Mouse (Mus musculus) hindbrain, embryonic 13.5 days (tissue): ENCODE results near the gene Shc3. TPM values are rescaled to one million over a fixed set of nuclear protein-coding genes. Genes with fewer than 3 reads are reported as not detected.

ENCODE experiments used
- ATAC-seq: fragments of 200-750 bp; cut with Nextera tagmentation; 2 replicates; pipeline ENCODE4 v1.8.0; 2017; ENCODE audit warnings: moderate TSS enrichment; ENCODE audit not compliant: low FRiP score
- H3K27ac ChIP-seq: fragments of 300-500 bp; sonication (generic); 2 replicates; pipeline ENCODE4 v1.5.1; 2015; ENCODE audit warnings: inconsistent platforms, mild to moderate bottlenecking, moderate library complexity
- H3K27me3 ChIP-seq: fragments of 300-500 bp; sonication (generic); 2 replicates; pipeline ENCODE4 v1.6.1; 2015; ENCODE audit warnings: mild to moderate bottlenecking, inconsistent platforms
- H3K36me3 ChIP-seq: fragments of 300-500 bp; sonication (generic); 2 replicates; pipeline ENCODE4 v1.6.1; 2015; ENCODE audit warnings: mild to moderate bottlenecking, inconsistent platforms
- H3K4me1 ChIP-seq: fragments of 300-500 bp; sonication (generic); replicated peaks from 2 replicates; pipeline ENCODE4 v1.6.1; 2015; ENCODE audit warnings: inconsistent platforms
- H3K4me2 ChIP-seq: fragments of 300-500 bp; sonication (generic); 2 replicates; pipeline ENCODE4 v1.6.1; 2015; ENCODE audit warnings: inconsistent platforms, mild to moderate bottlenecking, moderate library complexity
- H3K4me3 ChIP-seq: fragments of 300-500 bp; sonication (generic); 2 replicates; pipeline ENCODE4 v1.5.1; 2015; ENCODE audit warnings: mild to moderate bottlenecking, inconsistent platforms
- H3K9ac ChIP-seq: fragments of 300-500 bp; sonication (generic); 2 replicates; pipeline ENCODE4 v1.6.1; 2015; ENCODE audit warnings: mild to moderate bottlenecking, inconsistent platforms
- H3K9me3 ChIP-seq: fragments of 300-500 bp; sonication (generic); 2 replicates; pipeline ENCODE4 v1.6.1; 2016; ENCODE audit warnings: inconsistent platforms
- WGBS: fragments of 180-500 bp; shearing (Covaris S2); methylation state at CpG from one replicate; pipeline ENCODE4 v1.1.7; 2015; 5-methylcytosine and 5-hydroxymethylcytosine counted together
- polyA plus RNA-seq: library from polyadenylated mRNA; unstranded; fragments of >200 nt; fragmentation: Nextera tagmentation; extraction: Ambion mirVana; gene quantifications from 2 replicates; pipeline ENCODE4 v1.2.1, GENCODE M21; 2015

Shc3 gene
- polyA plus RNA-seq, 1 experiment from 2014 or later, result 4.2 TPM

DNA sequence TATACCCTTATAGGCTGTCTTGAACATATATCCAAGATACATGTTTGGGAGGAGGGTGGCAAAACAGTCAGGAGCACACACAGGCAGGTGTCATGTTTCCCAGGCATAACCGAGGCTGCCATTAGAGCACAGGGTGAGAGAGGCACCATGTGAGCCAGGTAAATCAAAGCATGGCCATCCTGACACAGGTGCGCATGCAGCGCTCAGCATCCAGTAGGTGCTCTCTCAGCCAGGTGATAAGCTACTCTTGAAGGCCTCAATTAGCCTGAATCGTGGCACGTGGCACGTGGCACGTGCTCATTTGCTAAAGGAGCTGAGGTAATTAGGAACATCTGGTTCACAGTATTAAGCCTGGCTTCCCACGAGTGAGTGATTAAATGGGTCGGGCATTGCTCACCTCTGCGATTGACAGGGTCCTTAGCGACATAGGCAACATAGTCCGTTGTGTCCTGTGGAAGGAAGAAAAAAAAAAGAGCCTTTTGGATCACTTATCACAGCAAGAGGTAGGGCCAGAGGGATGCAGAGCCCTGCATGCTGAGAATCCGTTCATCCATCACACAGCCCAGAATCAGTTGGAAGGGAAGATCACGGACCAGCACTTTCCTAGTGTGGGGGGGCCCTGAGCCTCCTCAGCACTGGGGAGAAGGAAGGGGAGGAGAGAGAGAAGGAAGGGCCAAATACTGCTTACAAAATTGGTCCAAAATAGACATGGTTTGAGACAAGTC is 102.9 kb downstream of the Shc3 start:
- H3K36me3 ChIP-seq, result no peaks in the 10 kb centered on the region
- peak; percentile 59 for ATAC-seq
- WGBS, result 65% methylated on average over 14 of the region's 14 CpGs

GRCm38 (mm10) chr13:51464294-51464693 is 104.9 kb downstream of the Shc3 start:
- H3K9ac ChIP-seq, result no peak overlapping the region
- 85% methylated on average over 4 of the region's 4 CpGs for WGBS
- H3K4me2 ChIP-seq, result no peak overlapping the region
- H3K4me3 ChIP-seq, result no peak overlapping the region
- H3K27ac ChIP-seq, result no peak overlapping the region
- H3K4me1 ChIP-seq, result 0 out of 2 replicates have a peak, but pooled peaks cover 5% of the 10 kb centered on the region
- no peaks in the 10 kb centered on the region for H3K27me3 ChIP-seq
- no peaks in the 10 kb centered on the region for H3K9me3 ChIP-seq
- peaks cover 7% of the 10 kb centered on the region; the same call in 1 of the 2 replicates for H3K36me3 ChIP-seq
- no peak for ATAC-seq

More for the DNA sequence above, 102.9 kb downstream of the Shc3 start:
- H3K27me3 ChIP-seq, result no peaks in the 10 kb centered on the region
- H3K9me3 ChIP-seq, result no peaks in the 10 kb centered on the region
- H3K4me3 ChIP-seq, result no peak overlapping the region
- H3K4me2 ChIP-seq, result no peak overlapping the region
- H3K27ac ChIP-seq, result no peak overlapping the region
- H3K9ac ChIP-seq, result no peak overlapping the region
- 0 out of 2 replicates have a peak, but pooled peaks cover 5% of the 10 kb centered on the region for H3K4me1 ChIP-seq

DNA sequence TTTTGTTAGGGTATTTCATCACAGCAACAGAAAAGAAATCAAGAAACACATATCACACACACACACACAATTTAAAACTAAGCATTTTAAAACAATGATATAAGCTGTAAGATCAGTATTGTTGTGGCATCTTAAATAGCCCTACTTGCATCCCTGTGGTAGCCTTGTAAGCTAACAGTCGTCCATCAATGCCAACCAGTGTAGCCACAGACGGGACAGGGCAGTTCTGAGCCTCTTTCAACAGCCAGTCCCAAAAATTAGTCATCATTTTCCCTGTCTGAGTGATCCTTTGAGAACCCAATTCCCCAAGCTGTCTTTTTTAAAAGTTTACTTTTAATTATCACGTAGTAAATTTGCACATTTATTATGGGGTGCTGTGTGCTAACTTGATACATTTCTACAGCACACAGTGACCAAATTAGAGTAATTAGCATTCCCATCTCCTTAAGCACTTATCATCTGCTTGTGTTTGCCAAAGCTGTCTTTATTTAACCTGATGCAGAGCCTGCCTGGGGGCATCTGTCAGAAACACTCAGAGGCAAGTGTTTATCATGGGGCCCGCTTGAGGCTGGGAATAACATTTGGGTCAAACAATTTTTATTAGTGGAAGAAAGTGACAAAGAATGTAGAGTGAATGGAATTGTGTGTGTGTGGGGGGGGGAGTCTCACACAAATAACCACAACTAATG is 112.9 kb downstream of the Shc3 start:
- no peak overlapping the region for H3K4me2 ChIP-seq
- 37% methylated on average over 4 of the region's 4 CpGs for WGBS

GRCm38 (mm10) chr13:51446550-51446949 is 122.7 kb downstream of the Shc3 start:
- no peak overlapping the region for H3K9ac ChIP-seq
- no peaks in the 10 kb centered on the region for H3K27me3 ChIP-seq
- ATAC-seq, result no peak
- H3K9me3 ChIP-seq, result no peaks in the 10 kb centered on the region
- no peaks in the 10 kb centered on the region for H3K4me1 ChIP-seq
- no peak overlapping the region for H3K27ac ChIP-seq
- no peak overlapping the region for H3K4me3 ChIP-seq
- H3K4me2 ChIP-seq, result no peak overlapping the region
- H3K36me3 ChIP-seq, result no peaks in the 10 kb centered on the region
- WGBS, result 81% methylated on average over 4 of the region's 4 CpGs

More for the DNA sequence above, 112.9 kb downstream of the Shc3 start:
- Histone ChIP-seq H3K9me3 (no peaks in the 10 kb centered on the region), H3K4me1 (peaks cover 3% of the 10 kb centered on the region; the same call in 1 of the 2 replicates), H3K36me3 (peaks cover 7% of the 10 kb centered on the region; the same call in 1 of the 2 replicates), H3K4me3 (no peak overlapping the region), H3K27ac (no peak overlapping the region), H3K9ac (no peak overlapping the region), H3K27me3 (no peaks in the 10 kb centered on the region)
- ATAC-seq, result no peak

DNA sequence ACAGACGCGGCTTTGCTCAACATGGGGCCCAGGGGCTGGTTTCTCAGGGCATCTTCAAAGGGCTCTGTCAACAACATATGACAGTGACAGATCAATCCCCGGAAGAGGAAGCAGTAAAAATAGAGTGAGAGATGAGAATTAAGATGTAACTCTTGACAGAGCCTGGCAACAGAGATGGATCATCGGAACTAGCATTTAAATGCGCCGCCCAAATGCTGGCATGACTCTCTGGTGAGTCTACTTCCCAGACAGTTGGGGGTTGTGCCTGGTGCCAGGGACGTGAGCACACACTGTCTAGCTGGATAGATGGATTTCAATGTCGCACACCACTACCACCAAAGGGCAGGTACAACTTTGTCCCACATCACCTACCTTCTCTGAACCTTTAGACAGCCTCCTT is 126.3 kb downstream of the Shc3 start:
- Histone ChIP-seq H3K36me3 (no peaks in the 10 kb centered on the region), H3K9ac (no peak overlapping the region), H3K4me1 (no peaks in the 10 kb centered on the region), H3K4me2 (no peak overlapping the region), H3K9me3 (no peaks in the 10 kb centered on the region), H3K27ac (no peak overlapping the region), H3K4me3 (no peak overlapping the region), H3K27me3 (no peaks in the 10 kb centered on the region)
- no peak for ATAC-seq
- WGBS, result 86% methylated on average over 8 of the region's 8 CpGs

DNA sequence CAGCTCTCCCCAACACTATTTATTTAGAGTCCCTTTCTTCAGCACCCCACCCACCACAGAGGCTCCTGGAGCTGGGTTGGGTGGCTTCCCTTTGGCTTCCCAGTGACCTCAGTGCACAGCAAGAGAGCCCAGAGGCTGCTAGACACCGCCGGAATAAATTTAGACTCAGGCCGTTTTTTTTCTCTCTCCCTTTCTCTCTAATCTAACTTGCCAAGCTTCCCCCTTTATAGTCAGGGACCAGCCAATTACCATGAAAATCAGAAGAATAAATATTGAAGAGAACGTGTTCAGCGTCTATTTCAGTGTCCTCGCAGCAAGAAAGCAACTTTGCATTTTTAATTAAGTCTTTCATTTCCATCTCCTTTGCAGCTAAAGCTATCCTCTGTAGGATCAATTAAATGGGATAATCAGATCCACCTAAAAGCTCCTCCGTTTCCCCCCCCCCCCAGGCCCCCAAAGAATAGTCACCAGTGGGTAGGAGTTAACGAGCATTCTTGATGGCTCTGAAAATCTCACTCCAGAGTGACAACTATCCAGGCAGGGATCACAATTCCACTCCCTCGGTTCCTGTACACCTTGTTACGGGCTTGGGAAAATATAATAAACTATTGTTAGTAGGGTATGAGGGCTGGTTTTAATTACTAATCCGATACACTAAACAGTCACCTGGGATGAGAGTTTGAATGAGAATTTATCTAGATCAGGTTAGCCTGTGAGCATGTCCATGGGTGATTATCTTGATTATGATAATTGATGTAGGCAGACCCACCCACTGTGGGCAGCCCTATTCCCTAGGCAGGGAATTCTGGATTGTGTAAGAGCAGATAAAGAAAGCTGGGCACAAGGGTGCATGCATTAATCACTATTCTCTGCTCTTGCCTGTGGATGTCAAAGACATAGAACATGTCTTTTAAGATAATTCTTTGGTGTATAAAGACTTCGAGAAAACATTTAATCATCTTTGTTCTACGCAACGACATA is 131.8 kb downstream of the Shc3 start:
- peak; percentile 43 for ATAC-seq
- H3K9me3 ChIP-seq, result no peaks in the 10 kb centered on the region
- no peaks in the 10 kb centered on the region for H3K36me3 ChIP-seq
- no peak overlapping the region for H3K4me3 ChIP-seq
- no peak overlapping the region for H3K4me2 ChIP-seq
- 59% methylated on average over 14 of the region's 14 CpGs for WGBS
- H3K4me1 ChIP-seq, result peaks cover 9% of the 10 kb centered on the region
- H3K9ac ChIP-seq, result no peak overlapping the region
- H3K27me3 ChIP-seq, result no peaks in the 10 kb centered on the region
- H3K27ac ChIP-seq, result no peak overlapping the region

DNA sequence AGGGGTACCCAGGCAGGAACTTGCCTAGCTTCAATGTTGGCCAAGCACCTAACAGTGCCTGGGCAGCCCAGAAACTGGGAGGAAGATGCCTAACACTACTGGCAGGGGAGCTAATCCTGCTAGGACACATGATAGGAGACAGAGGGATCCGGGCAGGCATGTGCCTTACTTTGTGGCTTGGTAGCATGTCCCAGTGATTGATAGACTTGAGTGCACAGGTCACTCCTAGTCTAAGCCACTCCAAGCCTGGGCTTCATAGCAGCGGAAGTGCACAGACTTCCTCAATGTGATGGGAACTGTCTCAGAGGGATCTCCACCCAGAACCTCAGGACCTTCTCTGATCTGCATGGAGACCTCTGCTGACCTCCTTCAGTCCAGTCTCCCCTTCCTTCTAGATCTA is 134.1 kb downstream of the Shc3 start:
- WGBS, result 72% methylated on average over 2 of the region's 2 CpGs
- ATAC-seq, result no peak
- Histone ChIP-seq H3K4me2 (no peak overlapping the region), H3K36me3 (no peaks in the 10 kb centered on the region), H3K27ac (no peak overlapping the region), H3K27me3 (no peaks in the 10 kb centered on the region), H3K4me1 (peaks cover 9% of the 10 kb centered on the region), H3K4me3 (no peak overlapping the region), H3K9me3 (no peaks in the 10 kb centered on the region), H3K9ac (no peak overlapping the region)

DNA sequence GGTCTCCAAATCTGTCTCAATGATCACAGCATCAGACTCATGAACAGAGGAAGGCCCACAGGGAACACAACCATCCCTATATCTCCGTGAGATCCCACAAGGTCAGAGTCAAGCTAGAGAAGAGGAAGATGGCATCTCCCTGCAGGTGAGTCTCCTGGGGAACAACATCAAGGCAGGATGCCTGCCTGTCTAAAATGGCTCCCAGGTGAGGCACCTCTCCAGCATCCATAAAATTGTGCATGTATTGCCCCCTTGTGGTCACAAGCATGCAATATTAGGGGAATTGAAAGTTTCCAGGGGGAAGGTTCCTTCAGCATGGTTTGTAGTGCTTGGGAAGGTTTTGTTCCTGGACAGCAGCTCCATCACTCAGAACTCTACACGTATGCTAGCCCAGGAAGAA is 134.8 kb downstream of the Shc3 start:
- H3K36me3 ChIP-seq, result no peaks in the 10 kb centered on the region
- H3K9ac ChIP-seq, result no peak overlapping the region
- no peak overlapping the region for H3K4me2 ChIP-seq
- H3K9me3 ChIP-seq, result no peaks in the 10 kb centered on the region
- no peaks in the 10 kb centered on the region for H3K27me3 ChIP-seq
- no peak overlapping the region for H3K4me3 ChIP-seq
- ATAC-seq, result no peak
- WGBS, result 60% methylated on average over 2 of the region's 2 CpGs
- H3K4me1 ChIP-seq, result peaks cover 9% of the 10 kb centered on the region
- no peak overlapping the region for H3K27ac ChIP-seq

DNA sequence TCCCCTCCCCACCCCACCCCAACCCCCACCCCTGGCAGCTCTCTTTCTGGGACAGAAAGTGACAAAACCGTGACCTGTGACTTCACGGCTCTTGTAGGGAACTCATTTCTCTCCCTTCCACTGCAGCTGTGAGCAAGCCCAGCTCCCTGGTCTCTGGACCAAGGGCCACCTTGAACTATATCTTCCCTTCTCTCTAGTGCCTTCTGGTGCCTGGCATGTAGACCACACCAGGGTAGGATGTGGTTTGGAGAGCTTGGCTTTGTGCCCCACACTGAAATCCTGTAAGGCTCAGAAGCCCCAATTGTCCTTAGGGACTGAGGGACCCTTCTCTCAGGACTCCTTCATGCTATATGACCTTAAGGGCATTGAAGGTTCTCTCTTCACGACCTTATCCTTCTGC is 135.8 kb downstream of the Shc3 start:
- no peaks in the 10 kb centered on the region for H3K9me3 ChIP-seq
- peaks cover 9% of the 10 kb centered on the region for H3K4me1 ChIP-seq
- WGBS, result 57% methylated on average over 3 of the region's 3 CpGs
- no peaks in the 10 kb centered on the region for H3K27me3 ChIP-seq
- no peak overlapping the region for H3K9ac ChIP-seq
- no peak overlapping the region for H3K4me3 ChIP-seq
- ATAC-seq, result no peak
- H3K27ac ChIP-seq, result no peak overlapping the region
- no peak overlapping the region for H3K4me2 ChIP-seq
- no peaks in the 10 kb centered on the region for H3K36me3 ChIP-seq

- Histone ChIP-seq H3K4me3 (no peak overlapping the region), H3K36me3 (no peaks in the 10 kb centered on the region), H3K4me1 (no peaks in the 10 kb centered on the region), H3K4me2 (no peak overlapping the region), H3K9ac (no peak overlapping the region), H3K27ac (no peak overlapping the region), H3K9me3 (no peaks in the 10 kb centered on the region), H3K27me3 (no peaks in the 10 kb centered on the region)
- ATAC-seq, result no peak
- 82% methylated on average over 4 of the region's 4 CpGs for WGBS
Observed at GRCm38 (mm10) chr13:51425662-51426443, 143.4 kb downstream of the Shc3 start.

DNA sequence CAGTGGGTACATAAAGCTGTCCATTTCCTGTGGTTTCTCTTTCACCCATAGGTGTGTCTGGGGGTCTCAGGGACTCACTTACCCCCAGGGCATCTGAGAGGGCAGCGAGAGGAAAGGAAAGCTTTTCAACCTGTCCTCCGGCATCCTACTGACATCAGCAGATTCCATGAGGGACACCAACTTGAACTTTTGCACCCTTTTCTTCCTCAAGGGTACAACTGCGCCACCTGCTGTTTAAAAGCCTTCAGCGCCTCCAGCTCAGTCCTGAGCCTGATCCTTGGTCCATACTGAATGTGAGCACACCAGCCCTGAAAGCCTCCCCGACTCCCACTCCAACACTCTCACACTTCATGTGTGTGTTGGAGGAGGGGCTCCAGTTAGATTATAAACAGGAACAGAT is 144.6 kb downstream of the Shc3 start:
- ATAC-seq, result 0 out of 2 replicates have a peak, but pooled peaks have one; percentile 41
- H3K9ac ChIP-seq, result no peak overlapping the region
- no peaks in the 10 kb centered on the region for H3K4me1 ChIP-seq
- peaks cover 4% of the 10 kb centered on the region; the same call in 1 of the 2 replicates for H3K27me3 ChIP-seq
- 18% methylated on average over 5 of the region's 5 CpGs for WGBS
- H3K27ac ChIP-seq, result no peak overlapping the region
- no peaks in the 10 kb centered on the region for H3K9me3 ChIP-seq
- no peak overlapping the region for H3K4me2 ChIP-seq
- H3K36me3 ChIP-seq, result no peaks in the 10 kb centered on the region
- H3K4me3 ChIP-seq, result no peak overlapping the region
